ENCODE assay signal across 15 mouse cellular contexts in the genomic region with DNA sequence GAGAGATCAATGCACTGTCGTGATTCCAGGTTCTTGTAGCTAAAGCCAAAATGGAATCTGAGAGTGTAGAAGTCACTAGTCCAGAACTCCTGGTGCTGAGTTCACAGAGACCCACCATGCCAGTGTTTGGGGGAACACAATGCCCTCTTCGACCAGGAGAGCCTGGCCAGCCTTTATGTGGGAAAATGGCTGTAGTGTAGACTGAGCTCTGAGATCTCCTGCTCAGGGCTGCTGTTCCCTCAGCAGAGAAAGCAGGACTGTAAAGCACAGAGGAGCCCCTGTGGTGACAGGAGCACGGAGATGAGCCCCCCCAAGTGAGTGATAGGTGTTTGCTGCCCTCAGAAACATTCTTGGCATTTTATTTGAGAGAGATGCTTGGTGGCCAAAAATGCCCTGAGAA.
"Had no signal": no experiment of that assay in that cellular context is flagged by ENCODE, and none has a peak within 500 bp of the region (broad histone marks: within the 10 kb centered on the region; RNA-seq: fewer than 3 reads in every experiment).

No protein-coding gene starts in this region.

- DNase-seq: retina, postnatal 1 day; right cerebral cortex, adult 18-20 months; right cerebral cortex, postnatal 14 days; right cerebral cortex, postnatal 25 days; right cerebral cortex, postnatal 4 days; spleen, adult 18-20 months; thymus, adult 18-20 months; thymus, adult 2 months; thymus, postnatal 14 days; thymus, postnatal 25 days; thymus, postnatal 36 days; thymus, postnatal 4 days had no signal

- H3K4me3 ChIP-seq: neural tube, embryonic 15.5 days; stomach, embryonic 15.5 days had no signal

- H3K9ac ChIP-seq: neural tube, embryonic 15.5 days; stomach, embryonic 15.5 days had no signal

- H3K27me3 ChIP-seq: neural tube, embryonic 15.5 days had no signal

- H3K36me3 ChIP-seq: neural tube, embryonic 15.5 days; stomach, embryonic 15.5 days had no signal

- H3K4me2 ChIP-seq: neural tube, embryonic 15.5 days; stomach, embryonic 15.5 days had no signal

- H3K9me3 ChIP-seq: neural tube, embryonic 15.5 days; stomach, embryonic 15.5 days had no signal

- H3K4me1 ChIP-seq: neural tube, embryonic 15.5 days had no signal

- H3K27ac ChIP-seq: neural tube, embryonic 15.5 days; stomach, embryonic 15.5 days; stomach, postnatal 0 days had no signal
